Mouse (Mus musculus) liver, embryonic 16.5 days (tissue): Measurements from ENCODE around the gene Olfr106-ps. TPM values are rescaled to one million over a fixed set of nuclear protein-coding genes. Genes with fewer than 3 reads are reported as not detected.

Experiments
- ATAC-seq: fragments of 200-750 bp; cut with Nextera tagmentation; 2 replicates; pipeline ENCODE4 v1.8.0; 2017; ENCODE audit warnings: low read depth, mild to moderate bottlenecking, moderate number of reproducible peaks, moderate library complexity
- H3K27ac ChIP-seq: fragments of 300-500 bp; sonication (generic); 2 replicates; pipeline ENCODE4 v1.5.1; 2014; ENCODE audit warnings: mild to moderate bottlenecking, low read length
- H3K27me3 ChIP-seq: fragments of 300-500 bp; sonication (generic); 2 replicates; pipeline ENCODE4 v1.6.1; 2014; ENCODE audit warnings: low read depth, low read length, mixed read lengths; ENCODE audit not compliant: control insufficient read depth, insufficient read depth
- H3K36me3 ChIP-seq: fragments of 300-500 bp; sonication (generic); 2 replicates; pipeline ENCODE4 v1.6.1; 2014; ENCODE audit warnings: mild to moderate bottlenecking; ENCODE audit not compliant: control insufficient read depth, insufficient read depth
- H3K4me1 ChIP-seq: fragments of 300-500 bp; sonication (generic); 2 replicates; pipeline ENCODE4 v1.6.1; 2014; ENCODE audit warnings: low read depth, low read length, mixed read lengths; ENCODE audit not compliant: control insufficient read depth
- H3K4me2 ChIP-seq: fragments of 300-500 bp; sonication (generic); 2 replicates; pipeline ENCODE4 v1.6.1; 2014; ENCODE audit warnings: low read depth, low read length, mixed read lengths
- H3K4me3 ChIP-seq: fragments of 300-500 bp; sonication (generic); 2 replicates; pipeline ENCODE4 v1.5.1; 2014; ENCODE audit warnings: low read depth, mild to moderate bottlenecking, low read length
- H3K9ac ChIP-seq: fragments of 300-500 bp; sonication (generic); 2 replicates; pipeline ENCODE4 v1.6.1; 2014; ENCODE audit warnings: low read depth, low read length
- H3K9me3 ChIP-seq: fragments of 300-500 bp; sonication (generic); replicated peaks from 2 replicates; pipeline ENCODE4 v1.6.1; 2016; ENCODE audit warnings: low read length; ENCODE audit not compliant: control insufficient read depth
- WGBS: fragments of 180-500 bp; shearing (Covaris S2); extraction: QIAGEN DNeasy Blood & Tissue Kit; methylation state at CpG from one replicate; pipeline ENCODE4 v1.1.7; 2014; ENCODE audit not compliant: insufficient replicate concordance; 5-methylcytosine and 5-hydroxymethylcytosine counted together
- polyA plus RNA-seq: library from polyadenylated mRNA; unstranded; fragments of >200 nt; fragmentation: Nextera tagmentation; extraction: Ambion mirVana; gene quantifications from 2 replicates; pipeline ENCODE4 v1.2.1, GENCODE M21; 2015

The Olfr106-ps gene
- polyA plus RNA-seq = not detected in 2 replicates

DNA sequence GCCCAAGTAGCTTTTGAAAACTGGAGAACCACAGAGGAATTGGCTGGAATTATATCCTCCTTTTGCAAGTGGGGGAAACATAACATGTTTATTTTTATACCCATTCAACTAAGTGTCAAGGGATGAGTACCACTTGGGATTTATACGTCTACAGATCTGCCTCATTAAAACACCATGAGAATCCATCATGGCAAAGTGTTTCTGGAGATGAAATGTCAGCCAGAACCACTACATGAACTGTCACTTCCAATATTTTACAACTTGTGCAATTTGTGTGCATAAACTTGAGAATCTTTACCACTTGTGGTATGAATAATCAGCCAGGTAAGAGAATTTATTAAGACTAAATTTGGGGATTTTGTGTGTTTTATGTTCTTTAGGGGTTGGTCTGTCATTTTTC is at the start of gene Olfr106-ps:
Olfr106-ps (plus strand) TSS at position 301 of the 400 bp plus-strand sequence.
- H3K4me2 ChIP-seq = no peak within 1 kb of the TSS
- H3K4me1 ChIP-seq = no peaks in the 10 kb centered on the region
- H3K36me3 ChIP-seq = no peaks in the 10 kb centered on the region
- no peaks in the 10 kb centered on the region for H3K27me3 ChIP-seq
- no peak for ATAC-seq
- 36% methylated on average over 1 of the region's 1 CpGs for WGBS
- H3K27ac ChIP-seq = no peak within 1 kb of the TSS
- H3K9ac ChIP-seq = no peak within 1 kb of the TSS
- no peaks in the 10 kb centered on the region for H3K9me3 ChIP-seq
- no peak within 1 kb of the TSS for H3K4me3 ChIP-seq

DNA sequence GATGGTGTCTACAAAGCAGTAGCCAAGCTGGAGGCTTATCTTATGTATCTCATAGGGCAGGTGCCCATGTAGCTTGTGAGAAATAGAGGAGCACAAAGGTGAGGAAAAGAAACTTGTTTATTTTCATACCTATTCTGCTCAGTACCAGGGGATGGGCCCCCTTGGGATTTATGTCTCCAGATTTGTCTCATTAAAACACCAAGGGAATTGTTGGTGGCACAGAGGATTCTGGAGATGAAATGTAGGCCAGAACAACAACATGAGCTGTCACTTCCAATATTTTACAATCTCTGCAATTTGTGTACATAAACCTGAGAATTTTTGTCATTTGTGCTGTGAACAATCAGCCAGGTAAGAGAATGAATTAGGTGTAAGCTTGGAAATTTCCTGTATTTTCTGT is 30.9 kb upstream of the Olfr106-ps start, which contains the start of gene Olfr104-ps:
Olfr104-ps (plus strand) TSS at position 301 of the 400 bp plus-strand sequence.
- no peak for ATAC-seq
- H3K4me2 ChIP-seq = no peak within 1 kb of the TSS
- no peaks in the 10 kb centered on the region for H3K27me3 ChIP-seq
- no peak within 1 kb of the TSS for H3K27ac ChIP-seq
- no peaks in the 10 kb centered on the region for H3K4me1 ChIP-seq
- H3K36me3 ChIP-seq = no peaks in the 10 kb centered on the region
- H3K4me3 ChIP-seq = no peak within 1 kb of the TSS
- no peak within 1 kb of the TSS for H3K9ac ChIP-seq
- H3K9me3 ChIP-seq = no peaks in the 10 kb centered on the region

GRCm38 (mm10) chr17:37378733-37379132 is 11.5 kb upstream of the Olfr106-ps start, which contains the start of gene Olfr105-ps:
Olfr105-ps (plus strand) TSS chr17:37379033.
- Histone ChIP-seq H3K4me2 (no peak within 1 kb of the TSS), H3K4me1 (no peaks in the 10 kb centered on the region), H3K36me3 (no peaks in the 10 kb centered on the region)

DNA sequence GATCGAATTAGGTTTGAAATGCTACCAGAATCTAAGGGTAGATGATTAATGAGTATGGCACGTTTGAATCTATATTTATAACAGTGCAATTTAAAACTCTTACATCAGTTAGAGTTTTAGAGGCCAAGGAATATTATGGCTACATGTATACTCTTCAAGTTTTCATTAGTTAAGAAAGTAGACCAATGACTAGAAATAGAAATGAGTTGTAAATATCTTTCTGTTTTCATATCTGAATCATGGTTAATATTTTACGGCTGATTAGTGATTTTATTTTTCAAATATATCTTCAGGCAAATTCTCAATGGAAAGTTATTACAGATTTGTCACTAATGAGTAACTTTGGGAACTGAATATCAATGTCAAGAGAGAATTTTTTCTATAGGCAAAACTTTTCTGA is 8.7 kb downstream of the Olfr106-ps start, which contains the start of gene Olfr107:
Olfr107 (plus strand) TSS at position 301 of the 400 bp plus-strand sequence.
- no peak within 1 kb of the TSS for H3K4me2 ChIP-seq
- H3K27me3 ChIP-seq = no peaks in the 10 kb centered on the region
- no peak within 1 kb of the TSS for H3K27ac ChIP-seq
- ATAC-seq = no peak
- H3K36me3 ChIP-seq = no peaks in the 10 kb centered on the region
- no peaks in the 10 kb centered on the region for H3K4me1 ChIP-seq
- WGBS = 52% methylated on average over 3 of the region's 3 CpGs
- no peak within 1 kb of the TSS for H3K4me3 ChIP-seq
- H3K9ac ChIP-seq = no peak within 1 kb of the TSS
- H3K9me3 ChIP-seq = no peaks in the 10 kb centered on the region

More at GRCm38 (mm10) chr17:37378733-37379132, 11.5 kb upstream of the Olfr106-ps start, which contains the start of gene Olfr105-ps:
- H3K4me3 ChIP-seq = no peak within 1 kb of the TSS
- no peak within 1 kb of the TSS for H3K9ac ChIP-seq
- H3K9me3 ChIP-seq = no peaks in the 10 kb centered on the region
- H3K27me3 ChIP-seq = no peaks in the 10 kb centered on the region
- H3K27ac ChIP-seq = no peak within 1 kb of the TSS
- ATAC-seq = no peak

- no peak for ATAC-seq
- H3K4me3 ChIP-seq = no peak overlapping the region
- no peaks in the 10 kb centered on the region for H3K4me1 ChIP-seq
- H3K36me3 ChIP-seq = no peaks in the 10 kb centered on the region
- no peak overlapping the region for H3K9ac ChIP-seq
- H3K4me2 ChIP-seq = no peak overlapping the region
- H3K27me3 ChIP-seq = no peaks in the 10 kb centered on the region
- no peak overlapping the region for H3K27ac ChIP-seq
- H3K9me3 ChIP-seq = no peaks in the 10 kb centered on the region
Observed at GRCm38 (mm10) chr17:37413380-37413779, 23.2 kb downstream of the Olfr106-ps start.

GRCm38 (mm10) chr17:37445180-37445579 is 55.0 kb downstream of the Olfr106-ps start, which contains the start of gene Olfr108:
Olfr108 (plus strand) TSS chr17:37445480.
- H3K27ac ChIP-seq = no peak within 1 kb of the TSS
- 71% methylated on average over 1 of the region's 1 CpGs for WGBS
- H3K27me3 ChIP-seq = no peaks in the 10 kb centered on the region
- H3K4me3 ChIP-seq = no peak within 1 kb of the TSS
- no peaks in the 10 kb centered on the region for H3K9me3 ChIP-seq
- no peaks in the 10 kb centered on the region for H3K4me1 ChIP-seq
- no peak for ATAC-seq
- no peak within 1 kb of the TSS for H3K9ac ChIP-seq
- H3K36me3 ChIP-seq = no peaks in the 10 kb centered on the region
- no peak within 1 kb of the TSS for H3K4me2 ChIP-seq

Other genes starting within 250 kb of the Olfr106-ps start
- not detected in 2 replicates for gene Olfr93, start 228.9 kb upstream of the Olfr106-ps start, polyA plus RNA-seq
- not detected in 2 replicates for gene Ubd, start 196.5 kb upstream of the Olfr106-ps start, polyA plus RNA-seq
- gene Olfr94, start 189.4 kb upstream of the Olfr106-ps start, polyA plus RNA-seq = not detected in 2 replicates
- not detected in 2 replicates for gene Olfr95, start 177.3 kb upstream of the Olfr106-ps start, polyA plus RNA-seq
- gene Olfr96, start 170.2 kb upstream of the Olfr106-ps start, polyA plus RNA-seq = not detected in 2 replicates
- gene Olfr97, start 153.1 kb upstream of the Olfr106-ps start, polyA plus RNA-seq = not detected in 2 replicates
- gene Olfr98, start 126.6 kb upstream of the Olfr106-ps start, polyA plus RNA-seq = not detected in 2 replicates
- gene H2-M3, start 120.2 kb upstream of the Olfr106-ps start, polyA plus RNA-seq = 2.2 and 2.6 TPM in 2 replicates
- not detected in 2 replicates for gene Olfr99, start 106.9 kb upstream of the Olfr106-ps start, polyA plus RNA-seq
- not detected in 2 replicates for gene Olfr101, start 86.1 kb upstream of the Olfr106-ps start, polyA plus RNA-seq
- not detected in 2 replicates for gene Olfr102, start 73.3 kb upstream of the Olfr106-ps start, polyA plus RNA-seq
- not detected in 2 replicates for gene Olfr103, start 50.7 kb upstream of the Olfr106-ps start, polyA plus RNA-seq
- not detected in 2 replicates for gene Olfr104-ps, start 30.8 kb upstream of the Olfr106-ps start, polyA plus RNA-seq
- not detected in 2 replicates for gene Olfr105-ps, start 11.4 kb upstream of the Olfr106-ps start, polyA plus RNA-seq
- gene Olfr107, start 8.8 kb downstream of the Olfr106-ps start, polyA plus RNA-seq = not detected in 2 replicates
- gene Olfr108, start 55.1 kb downstream of the Olfr106-ps start, polyA plus RNA-seq = not detected in 2 replicates
- gene Olfr109, start 68.5 kb downstream of the Olfr106-ps start, polyA plus RNA-seq = not detected in 2 replicates
- gene H2-M2, start 93.2 kb downstream of the Olfr106-ps start, polyA plus RNA-seq = not detected in 2 replicates
- gene Olfr110, start 102.1 kb downstream of the Olfr106-ps start, polyA plus RNA-seq = not detected in 2 replicates
- gene Olfr111, start 117.6 kb downstream of the Olfr106-ps start, polyA plus RNA-seq = not detected in 2 replicates
- not detected in 2 replicates for gene Olfr112, start 179.1 kb downstream of the Olfr106-ps start, polyA plus RNA-seq
- gene Olfr113, start 187.3 kb downstream of the Olfr106-ps start, polyA plus RNA-seq = not detected in 2 replicates
- gene Olfr114, start 202.3 kb downstream of the Olfr106-ps start, polyA plus RNA-seq = not detected in 2 replicates
- not detected in 2 replicates for gene Olfr115, start 236.7 kb downstream of the Olfr106-ps start, polyA plus RNA-seq
- not detected in 2 replicates for gene Olfr116, start 236.8 kb downstream of the Olfr106-ps start, polyA plus RNA-seq